Mouse (Mus musculus) CD4-positive, CD25-positive, alpha-beta regulatory T cell, adult 4 months (primary cell): ENCODE results near the gene Utp4. TPM values are rescaled to one million over a fixed set of nuclear protein-coding genes. Genes with fewer than 3 reads are reported as not detected.

ENCODE experiments used
- ATAC-seq: one replicate; pipeline ENCODE4 v1.8.0; 2017
- polyA plus RNA-seq, 2 experiments: library from polyadenylated mRNA; unstranded; fragments of 100-300 nt; shearing (Covaris generic); gene quantifications; one replicate each; pipeline ENCODE4 v1.2.1; 2017

Gene Utp4
- polyA plus RNA-seq, 2 experiments from 2014 or later, result 53.2 to 64.3 TPM

DNA sequence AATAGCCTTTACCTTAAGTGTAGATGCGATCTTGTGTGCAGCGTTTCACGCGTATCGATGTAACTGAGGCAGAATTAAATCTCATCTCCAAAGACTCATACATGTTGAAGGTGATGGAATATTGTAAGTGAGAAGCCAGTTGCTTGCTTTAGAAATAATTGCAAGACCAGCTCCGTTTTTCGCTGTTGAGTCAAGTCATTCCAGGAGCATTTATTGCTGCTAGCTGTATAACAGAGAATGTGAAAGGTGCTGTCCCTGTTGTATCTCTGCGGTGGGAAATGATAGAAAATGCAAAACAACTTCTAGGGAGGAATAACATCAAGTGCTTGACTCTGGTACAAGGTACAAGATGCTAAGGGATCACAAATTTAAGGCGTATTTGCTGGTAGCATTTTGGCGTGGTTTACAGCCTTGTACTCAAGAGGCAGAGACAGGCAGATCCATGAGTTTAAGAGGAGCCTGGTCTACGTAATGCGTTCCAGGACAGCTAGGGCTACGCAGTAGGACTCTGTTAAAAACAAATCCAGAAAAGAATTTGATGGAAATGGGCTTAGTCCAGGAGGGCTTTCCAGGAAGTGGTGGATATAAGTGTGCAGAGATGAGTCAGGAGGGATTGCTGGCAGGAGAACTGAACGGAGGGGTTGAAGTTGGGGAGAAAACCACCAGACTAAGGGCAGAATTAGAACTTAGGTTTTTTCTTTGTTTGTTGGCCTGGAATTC lies 43.8 kb downstream of the Utp4 start:
- peak; percentile 54 for ATAC-seq

DNA sequence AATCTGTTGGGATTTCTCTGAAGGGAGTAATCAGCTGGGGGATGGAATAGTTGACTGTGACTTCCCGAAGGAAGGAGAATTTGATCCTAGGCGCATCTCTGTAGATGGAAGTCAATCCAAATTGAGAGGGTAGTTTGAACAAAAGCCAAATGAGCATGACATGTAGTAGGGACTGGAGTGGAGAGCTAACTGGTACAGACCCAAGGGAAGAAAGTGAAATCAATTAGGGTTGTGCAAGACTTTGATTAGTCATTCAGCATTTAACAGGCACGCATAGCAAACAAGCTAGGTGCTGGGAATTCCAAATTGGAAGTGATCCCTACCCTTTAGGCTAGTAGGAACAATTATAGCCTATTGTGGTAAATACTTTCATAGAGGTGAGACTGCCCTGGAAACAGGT lies 48.4 kb downstream of the Utp4 start:
- ATAC-seq, result no peak

DNA sequence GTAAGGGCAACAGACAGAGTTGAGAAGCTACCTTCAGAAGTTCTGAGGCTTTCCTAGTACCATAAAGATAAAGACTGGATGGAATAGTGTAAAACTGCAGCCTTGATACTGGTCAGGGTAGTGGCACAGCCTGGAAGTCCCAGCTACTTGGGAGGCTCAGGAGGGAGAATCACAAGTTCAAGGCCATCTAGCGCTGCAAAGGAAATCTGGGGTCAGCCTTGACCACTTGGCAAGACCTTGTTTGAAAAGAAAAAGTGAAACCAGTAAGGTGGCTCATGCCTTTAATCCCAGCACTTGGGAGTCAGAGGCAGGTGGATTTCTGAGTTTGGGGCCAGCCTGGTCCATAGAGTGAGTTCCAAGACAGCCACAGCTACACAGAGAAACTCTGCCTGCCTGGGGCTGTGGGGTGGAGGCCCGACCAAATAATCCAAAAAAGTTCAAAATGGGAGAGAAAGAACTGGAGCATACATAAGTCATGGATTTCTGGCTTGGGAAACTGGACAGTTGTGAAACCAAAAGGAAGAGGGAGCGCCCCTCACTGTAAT lies 50.5 kb downstream of the Utp4 start:
- ATAC-seq, result no peak

DNA sequence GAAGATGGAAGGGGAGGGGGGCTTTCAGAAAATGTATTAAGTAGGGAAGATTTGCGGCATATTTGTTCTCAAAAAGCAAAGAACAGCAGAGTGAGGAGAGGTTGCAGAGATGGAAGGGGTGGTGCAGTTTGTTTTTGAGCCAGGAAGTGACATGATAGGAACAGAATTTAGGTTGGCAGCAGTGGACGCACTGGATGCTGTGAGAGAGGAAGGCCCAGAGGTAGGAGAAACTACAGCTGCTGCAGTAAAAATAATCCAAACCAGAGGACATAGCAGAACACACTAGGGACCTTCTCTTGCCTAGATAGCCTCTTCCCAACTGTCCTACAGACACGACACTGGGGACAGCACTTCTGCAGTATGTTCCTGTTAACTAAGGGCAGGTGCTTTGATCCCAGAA lies 51.3 kb downstream of the Utp4 start:
- no peak for ATAC-seq

DNA sequence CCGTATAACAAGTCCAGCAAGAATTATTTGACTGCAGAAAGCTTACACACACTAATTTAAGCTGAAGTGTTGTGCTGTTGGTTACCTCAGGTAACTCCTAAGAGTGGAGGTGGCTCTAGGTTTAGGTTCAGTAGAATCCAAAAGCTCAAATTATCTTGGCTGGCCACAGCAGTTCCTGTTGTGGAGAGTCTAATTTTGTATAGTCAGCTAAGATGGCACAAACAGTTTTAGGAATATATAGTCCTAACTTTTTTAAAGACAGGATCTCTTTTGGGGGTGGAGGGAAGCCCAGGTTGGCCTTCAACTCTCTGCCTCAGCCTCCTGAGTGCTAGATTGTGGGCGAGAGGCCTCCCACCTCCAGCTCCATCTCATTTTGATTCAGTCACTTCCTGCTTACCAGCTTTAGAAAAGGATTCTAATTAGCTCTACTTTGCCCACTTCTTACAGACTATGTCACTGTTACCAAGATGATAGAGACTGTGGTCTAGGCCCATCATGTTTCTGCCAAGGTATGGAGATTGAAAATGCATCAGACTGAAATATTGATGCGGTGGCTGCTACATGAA lies 55.3 kb downstream of the Utp4 start:
- peak; percentile 64 for ATAC-seq

DNA sequence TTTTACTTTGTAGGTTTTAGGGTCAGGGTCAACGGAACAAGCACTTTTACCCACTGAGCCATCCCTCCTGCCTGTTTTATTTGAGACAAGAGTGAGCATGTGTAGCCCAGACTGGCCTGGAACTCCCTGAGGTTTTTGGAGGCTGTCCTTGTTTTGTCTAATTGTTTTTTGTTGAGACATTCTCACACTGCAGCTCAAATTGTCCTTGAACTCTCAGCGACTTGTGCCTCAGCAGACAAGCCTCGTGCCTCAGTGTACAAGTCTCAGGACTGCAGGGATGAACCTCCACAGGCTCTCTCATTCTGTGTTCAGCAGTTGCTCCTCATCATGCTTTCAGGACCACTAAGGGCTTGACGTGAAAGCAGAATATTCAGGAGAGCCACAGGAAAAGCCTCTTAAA lies 58.3 kb downstream of the Utp4 start:
- no peak for ATAC-seq

DNA sequence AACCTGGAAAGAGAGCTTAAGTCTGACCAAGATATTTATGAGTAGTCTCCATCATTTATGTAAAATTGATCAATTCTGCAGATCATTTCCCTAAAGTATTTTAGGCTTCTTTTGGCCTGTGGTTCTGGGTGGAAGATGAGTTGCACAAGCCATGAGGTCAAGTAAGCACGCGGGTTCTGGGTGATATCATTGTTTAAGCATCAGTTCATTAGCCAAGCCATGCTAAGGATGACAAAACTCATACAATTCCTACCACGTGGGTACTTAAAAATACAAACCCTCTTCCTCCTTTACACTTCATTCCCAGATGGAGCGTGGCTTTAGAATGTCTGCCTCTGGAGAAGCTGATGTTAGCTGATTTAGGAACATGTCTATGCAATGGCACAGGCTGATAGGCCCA lies 60.1 kb downstream of the Utp4 start:
- no peak for ATAC-seq

DNA sequence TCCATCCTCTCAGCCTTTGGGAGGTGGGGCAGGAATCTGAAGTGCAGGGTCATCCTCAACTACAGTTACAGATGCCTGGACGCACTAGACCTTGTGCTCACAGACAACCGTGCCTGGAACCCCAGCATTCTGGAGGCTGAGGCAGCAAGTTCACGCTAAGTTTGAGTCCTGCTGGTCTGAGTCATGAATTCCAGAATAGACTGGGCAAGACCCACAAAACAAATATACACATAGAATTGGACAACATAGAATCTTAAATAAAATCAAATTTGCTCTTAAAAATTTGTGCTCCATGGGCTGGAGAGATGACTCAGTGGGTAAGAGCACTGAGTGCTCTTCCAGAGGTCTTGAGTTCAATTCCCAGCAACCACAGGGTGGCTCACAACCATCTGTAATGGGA lies 63.6 kb downstream of the Utp4 start:
- ATAC-seq, result no peak

DNA sequence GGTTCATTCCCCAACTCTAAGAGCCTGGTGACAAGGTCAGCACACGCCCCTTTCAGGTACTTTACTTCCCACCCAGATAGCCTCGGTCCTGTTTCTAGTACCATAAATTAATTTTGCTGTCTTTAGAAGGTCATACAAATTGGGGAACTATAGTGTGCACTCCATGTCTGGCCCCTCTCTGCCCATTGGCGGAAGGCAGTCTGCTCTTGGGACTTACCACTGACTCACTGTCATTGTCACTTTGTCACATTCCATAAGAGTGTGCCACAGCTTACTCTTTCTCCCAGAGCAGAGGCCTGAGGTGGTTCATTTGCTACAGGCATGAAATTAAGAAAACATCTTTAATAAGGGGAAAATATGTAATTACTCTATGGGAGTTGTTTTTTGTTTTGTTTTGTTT lies 64.8 kb downstream of the Utp4 start:
- no peak for ATAC-seq

DNA sequence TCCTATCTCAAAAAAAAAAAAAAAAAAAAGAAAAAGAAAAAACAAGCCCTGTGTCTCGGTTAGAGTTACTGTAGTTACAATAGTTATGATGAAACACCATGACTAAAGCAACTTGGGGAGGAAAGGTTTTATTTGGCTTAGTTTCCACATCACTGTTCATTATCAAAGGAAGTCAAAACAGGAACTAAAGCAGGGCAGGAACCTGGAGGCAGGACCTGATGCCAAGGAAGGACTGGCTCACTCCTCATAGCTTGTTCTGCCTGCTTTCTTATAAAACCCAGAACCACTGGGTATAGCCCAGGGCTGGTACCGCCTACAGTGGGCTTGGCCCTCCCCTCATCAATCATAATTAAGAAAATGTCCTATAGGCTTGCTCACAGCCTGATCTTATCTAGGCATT lies 66.2 kb downstream of the Utp4 start:
- no peak for ATAC-seq

DNA sequence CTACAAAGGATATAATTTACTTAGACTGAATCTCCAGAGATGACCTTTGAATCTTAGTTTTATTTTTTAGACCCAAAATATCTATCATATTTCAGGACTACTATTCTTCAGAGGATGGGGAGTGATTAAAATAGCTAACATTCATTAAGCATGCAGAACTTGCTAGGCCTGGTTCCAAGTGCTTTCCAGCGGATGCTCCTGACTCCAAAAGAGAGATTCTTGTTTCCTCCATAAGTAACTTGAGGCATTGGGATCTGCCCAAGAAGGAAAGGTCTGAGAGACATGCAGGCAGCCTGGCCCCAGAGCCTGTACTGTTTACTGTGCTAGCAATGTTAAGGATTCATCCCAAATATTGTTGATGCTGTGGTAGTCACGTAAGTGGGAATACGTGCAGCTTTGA lies 68.9 kb downstream of the Utp4 start:
- ATAC-seq, result no peak

DNA sequence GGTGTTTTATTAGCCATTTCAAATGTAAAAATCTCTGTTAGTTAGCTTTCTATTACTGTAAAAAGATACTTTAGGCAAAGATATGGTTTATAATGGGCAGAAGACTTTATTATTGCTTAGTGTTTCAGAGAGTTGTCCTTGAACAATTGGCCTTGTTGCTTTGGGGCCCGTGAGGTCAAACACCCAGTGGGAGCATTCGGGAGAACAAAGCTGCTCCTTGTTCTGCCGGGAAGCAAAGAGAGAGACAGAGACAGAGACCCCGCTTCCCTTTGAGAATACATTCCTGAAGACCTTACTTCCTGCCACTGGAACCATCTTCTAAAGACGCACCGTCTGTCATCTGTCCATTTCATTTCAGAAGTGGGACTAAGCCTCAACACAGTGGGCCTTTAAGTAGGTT lies 69.9 kb downstream of the Utp4 start:
- no peak for ATAC-seq

DNA sequence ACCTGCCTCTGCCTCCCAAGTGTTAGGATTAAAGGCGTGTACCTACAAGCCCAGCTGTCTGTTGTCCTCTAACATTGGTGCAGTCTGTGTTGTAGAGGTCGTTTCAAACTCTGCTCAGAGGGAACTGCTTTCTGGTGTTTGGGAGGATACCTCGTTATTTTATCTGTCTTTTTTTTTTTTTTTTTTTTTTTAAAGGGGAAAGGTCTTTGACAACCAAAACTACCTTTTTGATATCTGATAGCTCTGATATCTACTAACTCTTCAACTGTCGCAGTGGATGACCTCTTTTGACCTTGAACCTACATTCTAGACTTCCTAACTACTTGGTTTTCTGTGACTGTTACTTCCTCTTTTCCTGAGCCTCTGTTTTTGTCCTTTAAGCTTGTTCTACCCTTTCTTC lies 71.1 kb downstream of the Utp4 start:
- ATAC-seq, result no peak

DNA sequence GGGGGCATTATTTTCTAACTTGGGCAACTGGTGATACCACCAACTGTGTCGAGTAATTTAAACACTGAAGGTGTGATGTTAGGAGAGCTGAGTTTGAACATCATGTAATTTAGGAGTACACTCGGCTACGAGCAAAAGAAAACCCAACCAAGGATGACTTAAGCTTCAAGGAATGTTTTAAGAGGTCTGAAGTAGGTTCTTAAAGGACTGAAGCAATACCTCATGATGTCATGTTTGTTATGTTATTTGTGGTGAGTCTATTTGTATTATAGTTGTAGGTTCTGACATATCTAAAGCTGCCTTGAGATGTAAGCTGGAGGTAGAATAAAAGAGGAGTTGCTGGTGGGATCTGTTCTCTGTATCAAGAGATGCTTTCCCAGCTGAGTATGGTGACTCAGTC lies 76.5 kb downstream of the Utp4 start:
- no peak for ATAC-seq

DNA sequence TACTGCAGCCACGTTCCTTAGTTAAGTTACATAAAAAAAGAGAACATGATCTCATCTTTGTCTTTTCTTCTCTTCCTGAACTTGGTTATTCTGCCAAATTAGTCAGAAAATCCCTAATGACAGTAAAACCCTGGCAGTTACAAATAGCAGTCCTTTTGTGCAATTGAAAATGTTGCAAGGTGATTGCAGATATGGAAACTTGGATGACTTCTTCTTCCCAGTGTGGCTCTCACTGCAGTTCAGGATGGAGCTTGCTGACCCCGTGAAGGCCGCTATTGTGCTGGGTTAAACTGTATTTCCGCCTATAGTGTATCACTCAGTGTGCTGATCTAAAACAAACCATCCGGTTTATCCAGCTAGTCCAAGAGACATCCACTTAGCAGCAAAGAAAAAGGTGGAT lies 78.5 kb downstream of the Utp4 start:
- no peak for ATAC-seq

Other genes starting within 250 kb of the Utp4 start
- gene Tango6, start 210.6 kb upstream of the Utp4 start, polyA plus RNA-seq, result 10 to 100 TPM in 1 of 2 experiments, 1 to 10 TPM in 1; 8.6 to 16.3 TPM
- under 1 TPM; 0.10 to 0.13 TPM for gene Has3, start 23.4 kb upstream of the Utp4 start, polyA plus RNA-seq
- 1 to 10 TPM; 2.9 to 6.5 TPM for gene Sntb2, start 42.1 kb downstream of the Utp4 start, polyA plus RNA-seq
- gene Vps4a, start 137.6 kb downstream of the Utp4 start, polyA plus RNA-seq, result 10 to 100 TPM; 33.4 to 34.1 TPM
- gene Pdf, start 155.0 kb downstream of the Utp4 start, polyA plus RNA-seq, result 1 to 10 TPM in 1 of 2 experiments, under 1 TPM in 1; 0.85 to 1.3 TPM
- 1 to 10 TPM; 7.6 to 8.7 TPM for gene Cog8, start 163.1 kb downstream of the Utp4 start, polyA plus RNA-seq
- gene Nip7, start 163.2 kb downstream of the Utp4 start, polyA plus RNA-seq, result 10 to 100 TPM; 63.5 to 84.9 TPM
- not detected for gene Tmed6, start 172.0 kb downstream of the Utp4 start, polyA plus RNA-seq
- gene Terf2, start 202.9 kb downstream of the Utp4 start, polyA plus RNA-seq, result 10 to 100 TPM; 11.8 to 14.6 TPM